Mouse (Mus musculus) cerebellum, adult 2 months (tissue): ENCODE data around the gene Slc35b1. TPM values are rescaled to one million over a fixed set of nuclear protein-coding genes. Genes with fewer than 3 reads are reported as not detected.

ENCODE experiments used
- DNase-seq, 2 experiments: peaks; one replicate each; pipeline ENCODE4 v3.0.0; 2021
- H3K27ac ChIP-seq: fragments of 200-500 bp; 2 replicates; pipeline ENCODE4 v1.5.1; 2012; ENCODE audit warnings: low read length, control low read depth, inconsistent platforms; ENCODE audit not compliant: insufficient read depth
- H3K27me3 ChIP-seq: fragments of 200-500 bp; 2 replicates; pipeline ENCODE4 v1.6.1; 2012; ENCODE audit warnings: inconsistent platforms, mild to moderate bottlenecking, low read length, moderate library complexity; ENCODE audit not compliant: control insufficient read depth, insufficient read depth
- H3K4me1 ChIP-seq: fragments of 200-500 bp; 2 replicates; pipeline ENCODE4 v1.6.1; 2011; ENCODE audit warnings: low read length; ENCODE audit not compliant: control insufficient read depth, insufficient read depth
- H3K4me3 ChIP-seq: fragments of 200-500 bp; replicated peaks from 2 replicates; pipeline ENCODE3; 2011; ENCODE audit warnings: mild to moderate bottlenecking, low read depth, low read length, control low read depth; ENCODE audit not compliant: insufficient read depth
- CTCF ChIP-seq: fragments of 200-500 bp; IDR thresholded peaks from 2 replicates; pipeline ENCODE4 v1.5.1; 2011; ENCODE audit warnings: low read depth, mild to moderate bottlenecking, control low read depth, low read length, moderate library complexity, borderline replicate concordance; ENCODE audit not compliant: insufficient read depth
- POLR2A ChIP-seq: fragments of 200-500 bp; IDR thresholded peaks from 2 replicates; pipeline ENCODE4 v1.6.1; 2011; ENCODE audit warnings: low read length, control low read depth, borderline replicate concordance; ENCODE audit not compliant: insufficient read depth
- WGBS: fragments of 180-500 bp; shearing (Covaris S2); methylation state at CpG from one replicate; pipeline ENCODE4 v1.1.7; 2018; 5-methylcytosine and 5-hydroxymethylcytosine counted together
- polyA plus RNA-seq: library from polyadenylated mRNA; depleted of rRNA; stranded (reverse); fragments of >200 nt; gene quantifications from 2 replicates; pipeline ENCODE4 v1.2.3, GENCODE M21; 2012

Gene Slc35b1
- polyA plus RNA-seq, 1 experiment = 88.5 TPM

DNA sequence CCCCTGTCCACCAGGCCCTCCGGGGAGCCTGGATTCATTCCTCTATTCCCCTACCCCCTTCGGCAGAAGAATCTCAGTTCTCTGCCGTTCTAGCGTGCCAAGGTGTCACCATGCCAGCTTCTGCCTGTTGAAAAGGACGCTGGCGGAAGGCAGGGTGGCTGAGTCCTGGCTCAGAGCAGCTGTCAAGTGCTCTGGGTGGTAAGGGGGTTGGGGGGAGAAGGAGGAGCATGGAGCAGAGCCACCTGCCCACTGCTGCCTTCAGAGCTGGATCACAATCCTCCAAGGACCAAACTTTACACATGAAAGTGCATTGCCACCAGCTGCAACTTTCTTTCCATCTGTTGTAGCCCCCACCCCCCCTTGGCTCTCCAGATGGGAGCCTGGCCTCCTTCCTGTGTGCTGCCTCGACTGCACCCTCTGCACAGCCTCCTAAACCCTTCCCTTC lies 7.8 kb downstream of the Slc35b1 start:
- no peak for TF ChIP-seq POLR2A
- no peak for TF ChIP-seq CTCF
- peak; percentile 85 to 91 for DNase-seq
- no peaks in the 10 kb centered on the region for H3K27me3 ChIP-seq
- 2% methylated on average over 7 of the region's 7 CpGs for WGBS
- no peak overlapping the region for H3K4me3 ChIP-seq
- H3K27ac ChIP-seq = peak overlapping the region; percentile 78
- H3K4me1 ChIP-seq = peaks cover 37% of the 10 kb centered on the region

DNA sequence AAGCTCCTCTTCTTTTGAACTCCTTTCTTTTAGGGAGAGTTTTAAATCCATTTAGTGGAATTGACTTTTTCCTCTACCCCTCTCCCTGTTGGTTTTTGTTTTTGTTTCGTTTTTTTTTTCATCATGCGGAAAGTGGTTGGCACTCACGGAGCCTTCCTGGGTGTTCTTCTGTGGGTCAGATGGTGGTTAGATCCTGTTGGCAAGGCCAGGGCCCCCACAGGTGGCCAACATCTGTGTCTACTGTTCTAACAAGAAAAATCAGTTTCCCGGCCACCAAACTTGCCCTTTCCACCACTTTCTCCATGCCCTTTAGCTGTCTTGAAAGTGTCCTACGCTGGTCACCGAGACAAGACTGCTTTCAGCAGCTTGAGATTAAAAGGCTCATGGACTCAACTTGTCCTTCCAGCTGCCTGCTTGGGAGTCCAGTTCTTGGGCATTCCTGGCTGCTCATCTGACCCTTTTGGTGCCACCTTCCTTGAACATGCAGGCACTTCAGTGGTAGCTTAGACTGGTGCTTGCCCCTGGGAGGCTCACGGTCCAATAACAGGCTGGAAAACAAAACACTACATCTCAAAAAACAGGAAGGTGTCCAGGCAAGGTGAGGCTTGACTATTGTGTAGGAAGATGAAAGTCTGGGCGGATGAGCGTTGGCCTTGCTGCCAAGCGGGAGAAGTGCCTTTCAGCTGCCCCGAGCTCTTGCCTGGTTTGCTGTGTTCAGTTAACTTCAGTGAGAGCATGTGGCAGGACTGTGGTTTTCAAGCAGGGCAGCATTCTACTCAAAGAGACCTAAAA lies 8.4 kb downstream of the Slc35b1 start:
- DNase-seq = no peak
- no peak for TF ChIP-seq POLR2A
- 34% methylated on average over 11 of the region's 11 CpGs for WGBS
- Histone ChIP-seq H3K4me3 (no peak overlapping the region), H3K27ac (peak overlapping the region; percentile 78), H3K27me3 (no peaks in the 10 kb centered on the region), H3K4me1 (peaks cover 36% of the 10 kb centered on the region)

DNA sequence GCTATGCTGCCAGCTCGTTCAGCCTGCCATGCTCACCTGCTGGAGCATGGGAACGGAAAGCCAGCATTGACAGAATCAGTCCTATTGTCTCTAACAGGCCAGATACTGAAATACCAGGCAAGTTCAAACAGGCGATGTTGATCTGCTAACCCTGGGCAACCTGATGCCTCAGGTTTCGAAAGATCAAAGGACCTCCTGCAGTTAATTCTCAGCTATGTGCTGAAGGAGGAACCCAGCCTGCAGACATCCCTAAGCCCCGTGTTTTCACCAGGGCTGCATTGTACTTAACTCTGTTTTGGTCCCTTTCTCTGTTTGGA lies 9.0 kb downstream of the Slc35b1 start:
- TF ChIP-seq CTCF (no peak), POLR2A (no peak)
- H3K27ac ChIP-seq = peak overlapping the region; percentile 44
- WGBS = 38% methylated on average over 5 of the region's 5 CpGs

DNA sequence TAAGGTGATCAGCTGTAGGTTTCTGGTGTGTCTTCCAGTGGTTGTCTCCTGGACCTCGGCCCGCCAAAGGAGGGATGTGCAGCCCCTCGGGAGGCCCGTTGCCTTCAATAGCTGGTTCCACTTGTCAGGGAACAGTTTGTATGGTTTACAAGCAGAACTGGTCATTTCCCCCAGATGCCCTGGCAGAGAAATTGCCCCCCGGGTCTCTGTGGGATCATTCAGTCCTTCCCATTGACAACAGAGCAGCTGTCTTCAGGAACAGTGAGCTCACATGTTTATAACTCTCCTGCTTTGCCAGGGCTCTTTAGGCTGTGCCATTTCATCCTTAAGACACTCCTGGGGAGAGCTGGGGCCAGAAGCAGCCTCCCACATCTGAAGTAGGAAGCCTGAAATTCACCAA lies 9.6 kb downstream of the Slc35b1 start:
- 25% methylated on average over 5 of the region's 5 CpGs for WGBS
- TF ChIP-seq POLR2A (no peak), CTCF (no peak)
- DNase-seq = peak in 1 of 2 experiments; percentile 17
- no peaks in the 10 kb centered on the region for H3K27me3 ChIP-seq
- H3K4me3 ChIP-seq = no peak overlapping the region
- peaks cover 39% of the 10 kb centered on the region for H3K4me1 ChIP-seq
- no peak overlapping the region for H3K27ac ChIP-seq

More for the DNA sequence above, 9.0 kb downstream of the Slc35b1 start:
- peaks cover 41% of the 10 kb centered on the region for H3K4me1 ChIP-seq
- H3K27me3 ChIP-seq = no peaks in the 10 kb centered on the region
- DNase-seq = peak in 1 of 2 experiments; percentile 43
- H3K4me3 ChIP-seq = no peak overlapping the region

DNA sequence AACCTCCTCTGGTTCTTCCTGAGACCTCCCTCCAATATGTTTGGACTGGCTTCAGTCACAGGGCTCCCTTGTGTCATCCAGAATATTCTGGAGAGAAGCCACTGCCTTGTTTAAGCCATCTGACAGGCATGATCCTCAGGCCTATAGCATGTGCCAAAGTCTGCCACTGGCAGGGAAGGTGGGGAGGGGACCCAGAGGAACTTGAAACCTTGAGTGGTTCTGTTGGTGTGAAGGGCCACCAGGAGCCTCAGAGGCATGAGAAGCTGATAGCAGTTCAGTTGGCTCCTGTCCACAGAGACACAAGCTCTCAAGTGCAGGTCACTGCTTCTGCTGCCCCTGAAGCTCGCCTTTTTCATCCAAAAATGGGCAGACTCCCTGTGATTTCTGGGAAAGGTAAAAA lies 12.1 kb downstream of the Slc35b1 start:
- TF ChIP-seq CTCF (no peak), POLR2A (no peak)
- Histone ChIP-seq H3K4me1 (peaks cover 46% of the 10 kb centered on the region), H3K4me3 (no peak overlapping the region), H3K27me3 (no peaks in the 10 kb centered on the region), H3K27ac (peak overlapping the region; percentile 65)
- DNase-seq = peak; percentile 58 to 71
- 9% methylated on average over 1 of the region's 1 CpGs for WGBS

DNA sequence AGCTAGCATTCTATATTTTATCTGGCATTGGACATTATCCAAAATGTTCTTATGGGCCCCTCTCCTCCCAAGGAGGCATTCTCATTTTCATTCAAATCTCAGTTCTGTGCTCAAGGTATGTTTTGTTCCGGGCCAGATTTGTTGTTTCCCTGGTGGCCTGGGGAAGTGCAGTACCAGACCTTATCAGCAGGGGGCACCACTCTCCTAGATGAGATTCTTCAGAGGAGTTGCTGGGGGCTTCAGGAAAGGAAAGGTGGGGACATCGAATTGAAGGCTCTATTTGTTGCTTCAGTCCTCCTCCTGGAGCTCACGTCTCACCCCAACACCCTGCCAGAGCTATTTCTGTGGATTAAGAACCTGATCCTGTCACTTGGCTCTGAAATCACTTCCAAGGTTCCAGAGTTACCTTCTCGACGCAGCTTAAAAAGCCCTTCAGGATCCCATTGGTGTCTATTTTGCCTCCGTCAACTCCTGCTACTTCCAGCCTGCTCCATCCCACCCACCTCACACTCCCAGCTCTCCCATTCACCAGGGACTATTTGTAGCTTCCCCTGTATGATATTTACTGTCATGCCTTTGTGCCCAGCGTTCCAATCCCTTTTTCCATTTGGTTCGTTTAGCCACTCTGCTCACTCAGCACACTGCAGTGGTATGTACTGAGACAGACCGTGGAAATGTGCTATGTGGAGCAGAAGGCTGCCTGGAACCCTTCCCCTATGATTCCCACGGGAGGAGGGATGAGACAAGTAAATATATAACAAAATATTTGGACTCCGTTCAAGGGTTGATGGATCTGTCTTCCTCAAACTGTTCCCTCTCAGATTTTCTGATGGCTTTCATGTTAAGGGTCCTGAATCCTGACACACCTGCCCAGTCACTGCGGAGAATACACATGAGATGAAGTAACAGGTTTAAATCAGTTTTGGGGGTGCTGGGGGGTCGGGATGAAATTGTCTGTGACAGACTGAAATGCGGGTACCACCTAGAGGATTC lies 13.6 kb downstream of the Slc35b1 start:
- Histone ChIP-seq H3K27ac (peak overlapping the region; percentile 5; the same call in 1 of the 2 replicates), H3K4me1 (peaks cover 45% of the 10 kb centered on the region), H3K27me3 (no peaks in the 10 kb centered on the region), H3K4me3 (no peak overlapping the region)
- peak; percentile 67 to 84 for DNase-seq
- WGBS = 30% methylated on average over 14 of the region's 14 CpGs
- TF ChIP-seq CTCF = peak; percentile 79
- TF ChIP-seq POLR2A = no peak

DNA sequence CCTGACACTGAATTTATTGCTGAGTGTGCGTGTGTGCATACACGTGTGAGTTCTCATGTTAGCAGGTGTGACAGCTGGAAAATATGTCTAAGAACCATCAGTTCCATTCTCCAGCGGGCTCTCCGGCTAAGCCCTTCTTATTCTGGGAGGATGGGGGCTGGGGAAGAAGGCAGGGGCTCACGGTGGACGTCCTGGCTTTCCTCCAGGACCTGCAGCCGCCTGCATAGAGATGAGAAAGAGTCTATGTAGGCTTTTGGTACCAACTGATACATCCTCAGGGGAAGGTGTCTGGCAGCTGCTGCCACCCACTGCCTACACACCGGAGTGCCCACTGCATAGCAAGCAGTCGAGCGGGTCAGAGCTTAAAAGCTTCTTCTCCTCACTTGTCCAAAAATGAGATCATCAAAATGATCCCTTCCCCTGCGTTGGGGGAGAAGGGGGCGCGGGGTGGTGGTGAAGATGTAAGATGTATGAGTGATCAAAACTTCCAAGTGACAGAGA lies 15.1 kb downstream of the Slc35b1 start:
- no peak overlapping the region for H3K4me3 ChIP-seq
- TF ChIP-seq POLR2A (no peak), CTCF (no peak)
- peaks cover 50% of the 10 kb centered on the region for H3K4me1 ChIP-seq
- no peaks in the 10 kb centered on the region for H3K27me3 ChIP-seq
- no peak overlapping the region for H3K27ac ChIP-seq
- peak in 1 of 2 experiments; percentile 28 for DNase-seq
- 51% methylated on average over 13 of the region's 13 CpGs for whole genome bisulfite sequencing

DNA sequence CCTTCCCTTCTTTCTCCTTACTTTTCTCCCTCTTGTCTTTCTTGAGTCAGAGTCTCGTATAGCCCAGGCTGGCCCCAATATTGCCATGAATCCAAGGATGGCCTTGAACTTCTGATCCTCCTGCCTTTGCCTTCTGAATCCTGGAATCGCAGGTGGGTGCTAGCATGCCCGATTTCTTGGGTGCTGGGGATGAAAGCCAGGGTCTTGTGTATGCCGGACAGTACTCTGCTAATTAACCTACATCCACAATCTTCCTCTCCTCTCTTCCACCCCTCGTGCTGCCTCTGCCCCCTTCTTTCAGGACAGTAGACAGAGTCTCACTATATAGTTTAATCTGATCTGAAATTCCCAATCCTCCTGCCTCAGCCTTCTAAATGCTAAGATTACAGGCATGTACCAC lies 17.1 kb downstream of the Slc35b1 start:
- Histone ChIP-seq H3K27ac (peak overlapping the region; percentile 93), H3K27me3 (no peaks in the 10 kb centered on the region), H3K4me1 (peaks cover 42% of the 10 kb centered on the region), H3K4me3 (no peak overlapping the region)
- no peak for DNase-seq
- WGBS = 85% methylated on average over 5 of the region's 5 CpGs
- no peak for TF ChIP-seq POLR2A
- TF ChIP-seq CTCF = no peak
